Mouse (Mus musculus) lung, adult 2 months (tissue): Measurements from ENCODE around the gene Cyp26a1.

ENCODE experiments used
- CTCF ChIP-seq: fragments of 200-500 bp; IDR thresholded peaks from 2 replicates; pipeline ENCODE4 v1.5.1; 2011; ENCODE audit warnings: mild to moderate bottlenecking, low read length, control low read depth; ENCODE audit not compliant: insufficient read depth
- POLR2A ChIP-seq: fragments of 200-500 bp; IDR thresholded peaks from 2 replicates; pipeline ENCODE4 v1.6.1; 2011; ENCODE audit warnings: low read depth, mild to moderate bottlenecking, control low read depth, low read length, borderline replicate concordance; ENCODE audit errors: extremely low read depth

- TF ChIP-seq CTCF, result no peak
- no peak for TF ChIP-seq POLR2A
Measured at GRCm38 (mm10) chr19:37740043-37740442, 42.4 kb downstream of the Cyp26a1 start.
